Mouse (Mus musculus) embryonic facial prominence, embryonic 10.5 days (tissue): ENCODE data around the gene Stxbp6. TPM values are rescaled to one million over a fixed set of nuclear protein-coding genes. Genes with fewer than 3 reads are reported as not detected.

Source experiments
- DNase-seq: peaks from one replicate; pipeline ENCODE4 v3.0.0-alpha.2; 2017; ENCODE audit warnings: low spot score
- H3K27ac ChIP-seq: fragments of 300-500 bp; sonication (generic); replicated peaks from 2 replicates; pipeline ENCODE4 v1.5.1; 2016; ENCODE audit warnings: mild to moderate bottlenecking
- H3K27me3 ChIP-seq: fragments of 300-500 bp; sonication (generic); replicated peaks from 2 replicates; pipeline ENCODE4 v1.6.1; 2016; ENCODE audit warnings: low read depth, mild to moderate bottlenecking; ENCODE audit not compliant: poor library complexity, severe bottlenecking
- H3K36me3 ChIP-seq: fragments of 300-500 bp; sonication (generic); replicated peaks from 2 replicates; pipeline ENCODE4 v1.6.1; 2016; ENCODE audit warnings: mild to moderate bottlenecking, moderate library complexity
- H3K4me1 ChIP-seq: fragments of 300-500 bp; sonication (generic); 2 replicates; pipeline ENCODE4 v1.6.1; 2016
- H3K4me3 ChIP-seq: fragments of 300-500 bp; sonication (generic); 2 replicates; pipeline ENCODE4 v1.5.1; 2016; ENCODE audit warnings: mild to moderate bottlenecking, moderate library complexity
- H3K9me3 ChIP-seq: fragments of 300-500 bp; sonication (generic); 2 replicates; pipeline ENCODE4 v1.6.1; 2016; ENCODE audit warnings: mild to moderate bottlenecking
- WGBS: fragments of 180-500 bp; shearing (Covaris S2); methylation state at CpG from one replicate; pipeline ENCODE4 v1.1.7; 2016; 5-methylcytosine and 5-hydroxymethylcytosine counted together
- polyA plus RNA-seq: library from polyadenylated mRNA; unstranded; fragments of >200 nt; fragmentation: Nextera tagmentation; extraction: Ambion mirVana; gene quantifications from 2 replicates; pipeline ENCODE4 v1.2.1, GENCODE M21; 2016

Gene Stxbp6
- polyA plus RNA-seq, 1 experiment from 2014 or later = 11.9 TPM

- no peak overlapping the region for H3K27ac ChIP-seq
- no peak overlapping the region for H3K4me3 ChIP-seq
- 0 out of 2 replicates have a peak, but pooled peaks cover 9% of the 10 kb centered on the region for H3K4me1 ChIP-seq
- DNase-seq = no peak
- H3K36me3 ChIP-seq = no peaks in the 10 kb centered on the region
- H3K9me3 ChIP-seq = no peaks in the 10 kb centered on the region
- 81% methylated on average over 2 of the region's 2 CpGs for WGBS
- H3K27me3 ChIP-seq = no peaks in the 10 kb centered on the region
Measured at GRCm38 (mm10) chr12:45009984-45010611, 64.4 kb downstream of the Stxbp6 start.

GRCm38 (mm10) chr12:45006569-45006968 lies 67.9 kb downstream of the Stxbp6 start:
- DNase-seq = no peak
- H3K4me1 ChIP-seq = no peaks in the 10 kb centered on the region
- no peak overlapping the region for H3K4me3 ChIP-seq
- H3K27me3 ChIP-seq = no peaks in the 10 kb centered on the region
- no peaks in the 10 kb centered on the region for H3K36me3 ChIP-seq
- no peak overlapping the region for H3K27ac ChIP-seq
- H3K9me3 ChIP-seq = no peaks in the 10 kb centered on the region
- WGBS = 81% methylated on average over 2 of the region's 2 CpGs

- Histone ChIP-seq H3K27me3 (no peaks in the 10 kb centered on the region), H3K4me1 (no peaks in the 10 kb centered on the region), H3K36me3 (no peaks in the 10 kb centered on the region), H3K4me3 (no peak overlapping the region), H3K27ac (no peak overlapping the region), H3K9me3 (no peaks in the 10 kb centered on the region)
- 85% methylated on average over 4 of the region's 4 CpGs for WGBS
- DNase-seq = no peak
Measured at GRCm38 (mm10) chr12:45006049-45006448, 68.5 kb downstream of the Stxbp6 start.

- Histone ChIP-seq H3K9me3 (no peaks in the 10 kb centered on the region), H3K27ac (no peak overlapping the region), H3K36me3 (no peaks in the 10 kb centered on the region), H3K4me1 (no peaks in the 10 kb centered on the region), H3K27me3 (no peaks in the 10 kb centered on the region), H3K4me3 (no peak overlapping the region)
- DNase-seq = no peak
- WGBS = 90% methylated on average over 1 of the region's 1 CpGs
Measured at GRCm38 (mm10) chr12:45001996-45002395, 72.5 kb downstream of the Stxbp6 start.

GRCm38 (mm10) chr12:44997422-44997821 lies 77.1 kb downstream of the Stxbp6 start:
- H3K36me3 ChIP-seq = no peaks in the 10 kb centered on the region
- H3K9me3 ChIP-seq = no peaks in the 10 kb centered on the region
- DNase-seq = no peak
- H3K4me3 ChIP-seq = no peak overlapping the region
- WGBS = 88% methylated on average over 4 of the region's 4 CpGs
- no peaks in the 10 kb centered on the region for H3K4me1 ChIP-seq
- H3K27ac ChIP-seq = no peak overlapping the region
- H3K27me3 ChIP-seq = no peaks in the 10 kb centered on the region

GRCm38 (mm10) chr12:44996897-44997296 lies 77.6 kb downstream of the Stxbp6 start:
- DNase-seq = no peak
- 89% methylated on average over 3 of the region's 3 CpGs for WGBS
- Histone ChIP-seq H3K36me3 (no peaks in the 10 kb centered on the region), H3K27me3 (no peaks in the 10 kb centered on the region), H3K4me3 (no peak overlapping the region), H3K27ac (no peak overlapping the region), H3K9me3 (no peaks in the 10 kb centered on the region), H3K4me1 (no peaks in the 10 kb centered on the region)

GRCm38 (mm10) chr12:44996274-44996673 lies 78.2 kb downstream of the Stxbp6 start:
- DNase-seq = no peak
- Histone ChIP-seq H3K36me3 (no peaks in the 10 kb centered on the region), H3K9me3 (no peaks in the 10 kb centered on the region), H3K4me3 (no peak overlapping the region), H3K27me3 (no peaks in the 10 kb centered on the region), H3K4me1 (no peaks in the 10 kb centered on the region), H3K27ac (no peak overlapping the region)
- WGBS = 69% methylated on average over 2 of the region's 2 CpGs

- H3K27ac ChIP-seq = no peak overlapping the region
- no peak overlapping the region for H3K4me3 ChIP-seq
- 91% methylated on average over 3 of the region's 3 CpGs for whole genome bisulfite sequencing
- H3K36me3 ChIP-seq = no peaks in the 10 kb centered on the region
- H3K27me3 ChIP-seq = no peaks in the 10 kb centered on the region
- peaks cover 7% of the 10 kb centered on the region for H3K4me1 ChIP-seq
- no peak for DNase-seq
- H3K9me3 ChIP-seq = no peaks in the 10 kb centered on the region
Measured at GRCm38 (mm10) chr12:44993391-44993790, 81.1 kb downstream of the Stxbp6 start.

GRCm38 (mm10) chr12:44992847-44993246 lies 81.7 kb downstream of the Stxbp6 start:
- Histone ChIP-seq H3K36me3 (no peaks in the 10 kb centered on the region), H3K27me3 (no peaks in the 10 kb centered on the region), H3K4me1 (peaks cover 7% of the 10 kb centered on the region), H3K9me3 (no peaks in the 10 kb centered on the region), H3K4me3 (no peak overlapping the region), H3K27ac (no peak overlapping the region)
- no peak for DNase-seq
- WGBS = 84% methylated on average over 4 of the region's 4 CpGs

- peak; percentile 18 for DNase-seq
- WGBS = 57% methylated on average over 9 of the region's 9 CpGs
- Histone ChIP-seq H3K9me3 (no peaks in the 10 kb centered on the region), H3K27ac (no peak overlapping the region; the same call in 1 of the 2 replicates), H3K36me3 (no peaks in the 10 kb centered on the region), H3K4me1 (peaks cover 7% of the 10 kb centered on the region), H3K27me3 (no peaks in the 10 kb centered on the region), H3K4me3 (no peak overlapping the region)
Measured at GRCm38 (mm10) chr12:44990379-44990778, 84.1 kb downstream of the Stxbp6 start.

GRCm38 (mm10) chr12:44989011-44989410 lies 85.5 kb downstream of the Stxbp6 start:
- no peak overlapping the region for H3K27ac ChIP-seq
- H3K4me1 ChIP-seq = peaks cover 7% of the 10 kb centered on the region
- H3K27me3 ChIP-seq = no peaks in the 10 kb centered on the region
- WGBS = 85% methylated on average over 4 of the region's 4 CpGs
- no peak overlapping the region for H3K4me3 ChIP-seq
- DNase-seq = no peak
- H3K36me3 ChIP-seq = no peaks in the 10 kb centered on the region
- H3K9me3 ChIP-seq = no peaks in the 10 kb centered on the region

GRCm38 (mm10) chr12:44987762-44988161 lies 86.7 kb downstream of the Stxbp6 start:
- Histone ChIP-seq H3K27ac (no peak overlapping the region), H3K4me3 (no peak overlapping the region), H3K4me1 (peaks cover 7% of the 10 kb centered on the region), H3K36me3 (no peaks in the 10 kb centered on the region), H3K9me3 (no peaks in the 10 kb centered on the region), H3K27me3 (no peaks in the 10 kb centered on the region)
- 88% methylated on average over 1 of the region's 1 CpGs for WGBS
- no peak for DNase-seq

GRCm38 (mm10) chr12:44979316-44979848 lies 95.1 kb downstream of the Stxbp6 start:
- WGBS = 74% methylated on average over 5 of the region's 5 CpGs
- H3K4me1 ChIP-seq = no peaks in the 10 kb centered on the region; the same call in 1 of the 2 replicates
- no peaks in the 10 kb centered on the region for H3K9me3 ChIP-seq
- H3K36me3 ChIP-seq = no peaks in the 10 kb centered on the region
- no peak overlapping the region for H3K27ac ChIP-seq
- no peaks in the 10 kb centered on the region for H3K27me3 ChIP-seq
- DNase-seq = no peak
- no peak overlapping the region for H3K4me3 ChIP-seq
